Mouse (Mus musculus): ENCODE measurements around the gene Glg1. TPM values are rescaled to one million over a fixed set of nuclear protein-coding genes. Genes with fewer than 3 reads are reported as not detected.
A peak's percentile ranks its signal among the peaks of the same experiment; 100 is the strongest.
"Not testable (repeated sequence)": the region's sequence is repeated elsewhere in the genome, so short reads cannot be mapped to it uniquely, and the experiment has no call there.

The Glg1 gene
- polyA plus RNA-seq, 1 experiment from 2014 or later: 67.0 TPM

DNA sequence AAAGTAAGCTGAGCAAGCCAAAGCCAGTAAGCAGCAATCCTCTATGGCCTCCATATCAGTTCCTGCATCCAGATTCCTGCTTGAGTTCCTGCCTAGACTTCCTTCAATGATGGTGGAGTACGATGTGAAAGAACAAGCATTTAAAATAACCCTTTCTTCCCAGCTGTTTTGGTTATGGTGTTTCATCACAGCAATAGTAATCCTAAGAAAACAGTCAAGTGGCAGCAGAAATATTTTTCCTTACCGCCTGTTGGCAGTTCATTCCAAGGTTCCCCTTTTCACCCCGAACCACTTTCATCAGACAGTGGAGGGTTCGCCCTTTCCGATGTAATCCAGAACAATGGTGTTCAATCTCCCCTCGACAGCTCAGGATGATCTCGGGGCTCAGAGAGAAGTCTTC, 71.5 kb downstream of the Glg1 start:
- H3K36me3 ChIP-seq (ENCODE audit: control insufficient read depth, insufficient read depth): peaks cover 18% of the 10 kb centered on the region
- no peak overlapping the region for H3K4me2 ChIP-seq (ENCODE audit: low read length)
- 0 out of 2 replicates have a peak, but pooled peaks cover 2% of the 10 kb centered on the region for H3K4me1 ChIP-seq (replicated peaks; ENCODE audit: control insufficient read depth, insufficient read depth, low read length)
- no peak overlapping the region for H3K4me3 ChIP-seq (replicated peaks; ENCODE audit: low read length)
- no peaks in the 10 kb centered on the region for H3K27me3 ChIP-seq (replicated peaks; ENCODE audit: control insufficient read depth, insufficient read depth, low read length)
- no peak for ATAC-seq
- 95% methylated on average over 7 of the region's 7 CpGs for WGBS
- H3K9me3 ChIP-seq (ENCODE audit: control insufficient read depth, low read length): no peaks in the 10 kb centered on the region
- H3K27ac ChIP-seq (ENCODE audit: low read length): no peak overlapping the region
- H3K9ac ChIP-seq (replicated peaks; ENCODE audit: low read depth, low read length): no peak overlapping the region

DNA sequence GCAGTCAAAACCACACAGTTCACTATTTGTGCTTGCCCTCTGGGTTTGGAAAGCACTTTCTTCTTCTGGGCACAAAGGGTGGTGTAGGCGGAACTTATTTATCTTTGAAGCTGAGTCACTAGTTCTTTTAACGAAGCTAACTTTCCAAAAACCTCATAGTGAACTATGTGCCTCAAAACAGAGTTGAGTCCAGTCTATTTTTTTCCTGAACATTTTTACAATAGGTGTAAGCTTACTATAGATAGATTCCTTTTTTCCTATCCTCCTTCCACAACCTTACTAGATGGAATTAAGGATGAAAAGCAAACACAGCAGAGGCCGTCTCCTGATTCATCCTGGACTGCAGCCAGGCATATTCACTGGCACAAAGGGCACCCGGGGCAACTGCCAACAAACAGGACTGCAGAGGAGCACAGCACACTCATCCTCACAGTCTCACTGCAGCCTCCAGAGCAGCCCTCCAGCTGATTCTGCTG, 73.5 kb downstream of the Glg1 start:
- Histone ChIP-seq H3K9me3 (ENCODE audit: control insufficient read depth, low read length) (no peaks in the 10 kb centered on the region), H3K36me3 (ENCODE audit: control insufficient read depth, insufficient read depth) (peaks cover 24% of the 10 kb centered on the region), H3K4me1 (replicated peaks; ENCODE audit: control insufficient read depth, insufficient read depth, low read length) (0 out of 2 replicates have a peak, but pooled peaks cover 2% of the 10 kb centered on the region), H3K27me3 (replicated peaks; ENCODE audit: control insufficient read depth, insufficient read depth, low read length) (no peaks in the 10 kb centered on the region), H3K4me2 (ENCODE audit: low read length) (no peak overlapping the region), H3K9ac (replicated peaks; ENCODE audit: low read depth, low read length) (no peak overlapping the region), H3K4me3 (replicated peaks; ENCODE audit: low read length) (no peak overlapping the region), H3K27ac (ENCODE audit: low read length) (no peak overlapping the region)
- WGBS: 33% methylated on average over 4 of the region's 4 CpGs
- ATAC-seq: no peak; the same call in 1 of the 2 replicates

DNA sequence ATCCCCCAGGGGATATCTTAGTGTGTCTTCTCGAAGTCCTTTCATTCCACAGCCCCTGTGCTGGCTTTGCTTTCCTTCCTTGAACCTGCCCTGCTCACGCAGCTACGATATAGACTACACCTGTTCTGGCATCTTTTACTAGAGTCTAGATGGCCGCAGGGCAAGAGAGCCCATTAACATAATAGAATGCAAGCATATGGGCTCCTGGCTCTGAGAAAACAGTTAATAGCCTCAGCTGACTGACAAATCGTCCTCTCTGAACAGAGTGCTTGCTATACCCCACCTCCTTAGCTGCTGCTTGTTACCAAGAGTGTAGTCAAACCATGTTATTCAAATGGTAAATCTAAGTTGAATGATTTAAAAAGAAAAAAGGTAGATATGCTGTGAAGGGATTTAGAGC, 87.4 kb downstream of the Glg1 start:
- Histone ChIP-seq H3K9ac (replicated peaks; ENCODE audit: low read depth, low read length) (no peak overlapping the region), H3K36me3 (ENCODE audit: control insufficient read depth, insufficient read depth) (peaks cover 47% of the 10 kb centered on the region), H3K9me3 (ENCODE audit: control insufficient read depth, low read length) (no peaks in the 10 kb centered on the region), H3K4me2 (ENCODE audit: low read length) (no peak overlapping the region), H3K4me3 (replicated peaks; ENCODE audit: low read length) (no peak overlapping the region), H3K27ac (ENCODE audit: low read length) (peak overlapping the region; percentile 42), H3K4me1 (replicated peaks; ENCODE audit: control insufficient read depth, insufficient read depth, low read length) (0 out of 2 replicates have a peak, but pooled peaks cover 2% of the 10 kb centered on the region), H3K27me3 (replicated peaks; ENCODE audit: control insufficient read depth, insufficient read depth, low read length) (no peaks in the 10 kb centered on the region)
- 52% methylated on average over 5 of the region's 5 CpGs for WGBS
- ATAC-seq: peak; percentile 80

DNA sequence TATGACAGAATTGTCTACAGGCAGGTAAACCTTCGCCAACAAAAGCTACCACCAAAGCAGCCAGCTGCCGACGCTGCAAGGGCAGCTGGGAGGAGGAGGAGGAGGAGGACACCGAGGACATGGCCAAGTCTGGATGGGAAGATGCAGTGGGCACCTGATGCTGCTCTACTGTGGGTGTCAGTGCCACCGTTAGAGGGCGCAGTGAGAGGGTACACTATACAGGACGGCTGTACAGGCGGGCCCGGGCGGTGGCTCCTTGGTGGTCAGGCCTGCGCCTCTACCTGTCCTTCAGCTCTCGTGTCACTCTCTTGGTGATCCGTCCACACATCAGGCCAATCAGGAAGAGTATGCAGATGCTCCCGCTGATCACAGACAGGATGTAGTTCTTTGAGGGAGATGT, 101.4 kb downstream of the Glg1 start:
- Histone ChIP-seq H3K9me3 (ENCODE audit: control insufficient read depth, low read length) (no peaks in the 10 kb centered on the region), H3K27me3 (replicated peaks; ENCODE audit: control insufficient read depth, insufficient read depth, low read length) (no peaks in the 10 kb centered on the region), H3K36me3 (ENCODE audit: control insufficient read depth, insufficient read depth) (peaks cover 25% of the 10 kb centered on the region), H3K4me2 (ENCODE audit: low read length) (no peak overlapping the region), H3K9ac (replicated peaks; ENCODE audit: low read depth, low read length) (no peak overlapping the region), H3K4me3 (replicated peaks; ENCODE audit: low read length) (no peak overlapping the region), H3K27ac (ENCODE audit: low read length) (no peak overlapping the region), H3K4me1 (replicated peaks; ENCODE audit: control insufficient read depth, insufficient read depth, low read length) (no peaks in the 10 kb centered on the region)
- WGBS: 47% methylated on average over 14 of the region's 14 CpGs
- no peak for ATAC-seq

DNA sequence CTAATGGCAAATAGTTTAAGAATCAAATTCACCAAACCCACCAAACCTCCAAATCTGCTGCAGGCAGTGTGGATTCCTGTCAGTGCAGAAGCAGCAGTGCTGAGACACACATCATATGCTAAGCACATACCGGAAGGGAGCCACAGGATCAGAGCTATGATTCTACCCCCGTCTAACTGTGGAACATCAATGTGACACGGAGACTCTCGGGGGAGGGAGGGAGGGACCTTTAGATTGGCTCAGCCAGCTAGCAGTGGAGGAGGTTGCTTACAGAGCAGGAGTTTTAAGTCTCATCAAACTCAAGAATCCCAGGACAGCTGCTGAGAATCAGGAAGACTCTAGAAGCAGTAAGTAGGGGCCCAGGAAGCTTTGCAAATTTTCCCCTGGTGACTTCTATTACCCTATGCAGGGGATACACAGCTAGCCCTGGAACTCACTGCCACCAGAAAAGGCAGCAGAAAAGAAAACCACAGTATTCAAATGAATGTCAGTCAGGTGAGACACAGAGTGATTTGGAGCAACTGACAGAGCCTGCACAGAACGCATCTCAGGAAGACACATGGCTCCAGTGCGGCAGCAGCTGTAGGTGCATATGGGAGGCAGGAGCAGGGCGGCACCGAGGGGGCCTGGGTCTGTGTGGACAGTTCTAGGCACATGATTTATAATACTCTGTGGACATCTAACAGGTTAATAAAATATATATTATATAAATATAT, 103.1 kb downstream of the Glg1 start:
- no peak for ATAC-seq
- Histone ChIP-seq H3K4me1 (replicated peaks; ENCODE audit: control insufficient read depth, insufficient read depth, low read length) (no peaks in the 10 kb centered on the region), H3K9ac (replicated peaks; ENCODE audit: low read depth, low read length) (no peak overlapping the region), H3K9me3 (ENCODE audit: control insufficient read depth, low read length) (no peaks in the 10 kb centered on the region), H3K27ac (ENCODE audit: low read length) (no peak overlapping the region), H3K27me3 (replicated peaks; ENCODE audit: control insufficient read depth, insufficient read depth, low read length) (no peaks in the 10 kb centered on the region), H3K36me3 (ENCODE audit: control insufficient read depth, insufficient read depth) (peaks cover 16% of the 10 kb centered on the region), H3K4me3 (replicated peaks; ENCODE audit: low read length) (no peak overlapping the region), H3K4me2 (ENCODE audit: low read length) (no peak overlapping the region)
- WGBS: 92% methylated on average over 8 of the region's 8 CpGs

DNA sequence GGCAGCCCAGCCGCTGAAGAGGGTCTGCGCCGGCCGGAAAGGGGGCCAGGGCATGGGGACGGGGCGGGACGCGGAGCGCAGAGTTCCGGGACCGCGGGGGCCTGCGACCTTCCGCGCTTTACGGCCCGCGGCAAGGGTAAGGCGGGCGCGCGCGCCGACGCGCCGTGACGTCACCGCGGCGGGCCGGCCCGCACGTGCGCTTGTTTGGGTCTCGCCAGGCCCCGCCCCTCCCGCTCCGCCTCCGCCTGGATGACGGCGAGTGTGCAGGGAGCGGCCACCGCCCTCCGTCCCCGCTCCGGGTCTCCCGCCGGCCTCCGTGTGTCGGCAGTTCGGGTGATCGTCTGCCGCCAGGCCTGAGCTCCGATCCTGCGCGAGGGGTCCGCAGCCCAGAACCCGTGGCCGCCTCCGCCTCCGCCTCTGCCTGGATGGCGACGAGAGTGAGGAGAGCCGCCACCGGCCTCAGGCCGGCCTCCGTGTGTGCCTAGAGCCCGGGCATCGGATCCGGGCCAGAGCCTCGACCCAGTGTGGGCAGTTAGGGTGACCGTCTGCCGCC, 113.5 kb downstream of the Glg1 start:
- not testable (repeated sequence) for H3K9me3 ChIP-seq (ENCODE audit: control insufficient read depth, low read length); H3K27me3 ChIP-seq (replicated peaks; ENCODE audit: control insufficient read depth, insufficient read depth, low read length); H3K36me3 ChIP-seq (ENCODE audit: control insufficient read depth, insufficient read depth)
- WGBS: under 1% methylated on average over 51 of the region's 74 CpGs
- H3K4me3 ChIP-seq (replicated peaks; ENCODE audit: low read length): peak overlapping the region; percentile 77
- peak overlapping the region; percentile 60 for H3K27ac ChIP-seq (ENCODE audit: low read length)
- ATAC-seq: peak; percentile 97
- peaks cover 14% of the 10 kb centered on the region for H3K4me1 ChIP-seq (replicated peaks; ENCODE audit: control insufficient read depth, insufficient read depth, low read length)
- peak overlapping the region; percentile 81 for H3K9ac ChIP-seq (replicated peaks; ENCODE audit: low read depth, low read length)
- H3K4me2 ChIP-seq (ENCODE audit: low read length): peak overlapping the region; percentile 88

DNA sequence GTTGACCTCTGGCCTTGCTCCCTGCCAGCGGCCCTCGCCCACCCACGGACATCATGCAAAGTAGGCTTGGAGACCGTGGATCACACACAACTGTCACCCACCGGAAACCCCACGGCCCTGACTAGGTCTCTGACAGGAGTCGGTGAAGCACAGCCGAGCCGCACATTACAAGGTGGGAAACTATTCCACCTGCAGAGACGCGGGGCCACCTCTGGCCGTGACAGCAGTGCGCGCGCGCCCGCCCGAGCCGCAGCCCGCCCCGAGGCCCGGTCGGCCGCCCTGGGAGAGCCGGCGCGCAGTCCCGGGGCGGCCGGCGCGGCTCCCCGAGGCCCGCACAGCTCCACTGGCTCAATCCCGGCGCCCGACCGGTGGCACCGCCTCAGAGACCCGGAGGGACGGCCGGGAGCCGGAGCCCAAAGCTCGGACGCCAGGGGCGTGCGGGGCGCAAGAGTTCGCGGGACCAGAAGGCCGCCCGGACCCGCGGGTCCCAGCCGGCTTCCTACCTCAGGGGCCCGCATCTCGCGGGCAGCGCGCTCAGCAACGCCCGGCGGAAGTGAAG, 114.0 kb downstream of the Glg1 start:
- WGBS: under 1% methylated on average over 58 of the region's 63 CpGs
- not testable (repeated sequence) for H3K27ac ChIP-seq (ENCODE audit: low read length)
- ATAC-seq: peak; percentile 60

DNA sequence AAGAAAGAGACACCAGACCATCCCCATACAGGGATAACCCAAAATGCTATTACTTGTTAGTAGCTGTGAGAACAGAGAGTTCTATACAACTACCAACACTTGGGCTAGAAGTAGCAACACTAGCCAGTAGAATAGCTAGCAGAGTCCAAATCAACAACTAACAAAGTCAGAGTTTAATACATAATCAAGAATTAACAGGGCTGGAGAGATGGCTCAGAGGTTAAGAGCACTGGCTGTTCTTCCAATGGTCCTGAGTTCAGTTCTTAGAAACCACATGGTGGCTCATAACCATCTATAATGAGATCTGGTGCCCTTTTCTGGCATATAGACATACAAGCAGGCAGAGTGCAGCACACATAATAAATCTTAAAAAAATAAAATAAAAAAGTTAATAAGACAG, 116.5 kb downstream of the Glg1 start:
- no peak overlapping the region for H3K27ac ChIP-seq (ENCODE audit: low read length)
- no peak overlapping the region for H3K9ac ChIP-seq (replicated peaks; ENCODE audit: low read depth, low read length)
- H3K27me3 ChIP-seq (replicated peaks; ENCODE audit: control insufficient read depth, insufficient read depth, low read length): no peaks in the 10 kb centered on the region
- H3K4me2 ChIP-seq (ENCODE audit: low read length): no peak overlapping the region
- H3K4me1 ChIP-seq (replicated peaks; ENCODE audit: control insufficient read depth, insufficient read depth, low read length): peaks cover 14% of the 10 kb centered on the region
- H3K36me3 ChIP-seq (ENCODE audit: control insufficient read depth, insufficient read depth): peaks cover 6% of the 10 kb centered on the region; the same call in 1 of the 2 replicates
- ATAC-seq: no peak
- no peaks in the 10 kb centered on the region for H3K9me3 ChIP-seq (ENCODE audit: control insufficient read depth, low read length)
- H3K4me3 ChIP-seq (replicated peaks; ENCODE audit: low read length): no peak overlapping the region

More for the DNA sequence above, 114.0 kb downstream of the Glg1 start:
- not testable (repeated sequence) for H3K36me3 ChIP-seq (ENCODE audit: control insufficient read depth, insufficient read depth); H3K27me3 ChIP-seq (replicated peaks; ENCODE audit: control insufficient read depth, insufficient read depth, low read length); H3K9me3 ChIP-seq (ENCODE audit: control insufficient read depth, low read length)
- Histone ChIP-seq H3K4me3 (replicated peaks; ENCODE audit: low read length) (peak overlapping the region; percentile 77), H3K9ac (replicated peaks; ENCODE audit: low read depth, low read length) (peak overlapping the region; percentile 63), H3K4me1 (replicated peaks; ENCODE audit: control insufficient read depth, insufficient read depth, low read length) (peaks cover 14% of the 10 kb centered on the region), H3K4me2 (ENCODE audit: low read length) (peak overlapping the region; percentile 54)

DNA sequence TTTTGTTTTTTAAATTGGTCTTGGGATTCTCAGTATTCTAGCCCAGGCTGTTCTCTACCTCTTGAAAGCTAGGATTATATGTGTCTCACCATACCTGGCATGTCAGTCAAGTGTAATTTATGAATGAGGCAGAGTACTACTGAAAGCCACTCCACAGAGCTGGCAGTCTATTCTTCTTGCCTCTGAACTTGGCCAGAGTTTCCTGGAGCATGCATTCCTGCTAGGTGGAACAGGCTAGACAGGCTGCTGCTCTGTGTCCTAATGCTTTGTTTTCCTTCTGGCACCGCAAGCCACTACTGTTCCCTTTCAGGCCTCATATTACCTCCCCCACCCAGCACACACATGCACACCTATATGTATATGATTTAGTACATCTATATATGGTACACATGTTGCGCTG, 128.3 kb downstream of the Glg1 start:
- no peaks in the 10 kb centered on the region for H3K4me1 ChIP-seq (replicated peaks; ENCODE audit: control insufficient read depth, insufficient read depth, low read length)
- H3K9ac ChIP-seq (replicated peaks; ENCODE audit: low read depth, low read length): no peak overlapping the region
- no peak overlapping the region for H3K4me3 ChIP-seq (replicated peaks; ENCODE audit: low read length)
- H3K36me3 ChIP-seq (ENCODE audit: control insufficient read depth, insufficient read depth): peaks cover 11% of the 10 kb centered on the region
- no peak for ATAC-seq
- 91% methylated on average over 2 of the region's 2 CpGs for WGBS
- no peaks in the 10 kb centered on the region for H3K9me3 ChIP-seq (ENCODE audit: control insufficient read depth, low read length)
- no peaks in the 10 kb centered on the region for H3K27me3 ChIP-seq (replicated peaks; ENCODE audit: control insufficient read depth, insufficient read depth, low read length)
- H3K4me2 ChIP-seq (ENCODE audit: low read length): no peak overlapping the region
- H3K27ac ChIP-seq (ENCODE audit: low read length): no peak overlapping the region

Measured in forebrain, embryonic 16.5 days (tissue).